Mouse (Mus musculus) C2C12 (cell line): ENCODE measurements around the gene Dcdc2a.

Experiments used
- CTCF ChIP-seq: IDR thresholded peaks from one replicate; pipeline ENCODE4 v1.5.1; 2011; ENCODE audit not compliant: control insufficient read depth, insufficient read depth, insufficient read length
- MAX ChIP-seq: IDR thresholded peaks from one replicate; pipeline ENCODE4 v1.6.1; 2011; ENCODE audit warnings: mild to moderate bottlenecking, control low read depth
- MYOG ChIP-seq: IDR thresholded peaks from one replicate; pipeline ENCODE4 v1.6.1; 2011; ENCODE audit not compliant: control insufficient read depth, insufficient read length; ENCODE audit errors: extremely low read depth

- TF ChIP-seq CTCF, result no peak
- no peak for TF ChIP-seq MYOG
- no peak for TF ChIP-seq MAX
These were observed at the start of gene Dcdc2a for GRCm38 (mm10) chr13:25055873-25056667.
